Mouse (Mus musculus) CD4-positive, CD25-positive, alpha-beta regulatory T cell, adult 2 months (primary cell): Measurements from ENCODE around the gene Slc12a8.

Experiments used
- DNase-seq: peaks from one replicate; pipeline ENCODE4 v3.0.0-alpha.2; 2012; ENCODE audit warnings: low read depth, low spot score

The Slc12a8 gene

GRCm38 (mm10) chr16:33582495-33582894 is 65.4 kb downstream of the Slc12a8 start:
- DNase-seq: no peak

GRCm38 (mm10) chr16:33583333-33583732 is 66.2 kb downstream of the Slc12a8 start:
- DNase-seq: no peak

- peak; percentile 59 for DNase-seq
Observed at GRCm38 (mm10) chr16:33583881-33584454, 66.8 kb downstream of the Slc12a8 start.

GRCm38 (mm10) chr16:33584455-33585082 is 67.4 kb downstream of the Slc12a8 start:
- peak; percentile 75 for DNase-seq

- DNase-seq: no peak
Observed at GRCm38 (mm10) chr16:33585083-33585460, 67.9 kb downstream of the Slc12a8 start.

GRCm38 (mm10) chr16:33587283-33588127 is 70.4 kb downstream of the Slc12a8 start:
- no peak for DNase-seq

- no peak for DNase-seq
Observed at GRCm38 (mm10) chr16:33588845-33589244, 71.7 kb downstream of the Slc12a8 start.

GRCm38 (mm10) chr16:33590438-33590837 is 73.3 kb downstream of the Slc12a8 start:
- no peak for DNase-seq

- DNase-seq: peak; percentile 16
Observed at GRCm38 (mm10) chr16:33591390-33592067, 74.4 kb downstream of the Slc12a8 start.

- DNase-seq: no peak
Observed at GRCm38 (mm10) chr16:33592286-33592685, 75.2 kb downstream of the Slc12a8 start.

GRCm38 (mm10) chr16:33593467-33593866 is 76.3 kb downstream of the Slc12a8 start:
- DNase-seq: no peak

GRCm38 (mm10) chr16:33594037-33594771 is 77.1 kb downstream of the Slc12a8 start:
- no peak for DNase-seq

- no peak for DNase-seq
Observed at GRCm38 (mm10) chr16:33595235-33595769, 78.2 kb downstream of the Slc12a8 start.

GRCm38 (mm10) chr16:33596213-33596612 is 79.1 kb downstream of the Slc12a8 start:
- no peak for DNase-seq

GRCm38 (mm10) chr16:33600216-33600615 is 83.1 kb downstream of the Slc12a8 start:
- DNase-seq: peak; percentile 78

- DNase-seq: no peak
Observed at GRCm38 (mm10) chr16:33601299-33601698, 84.2 kb downstream of the Slc12a8 start.

GRCm38 (mm10) chr16:33605647-33606596 is 88.8 kb downstream of the Slc12a8 start:
- DNase-seq: no peak

- peak; percentile 88 for DNase-seq
Observed at GRCm38 (mm10) chr16:33606691-33607532, 89.8 kb downstream of the Slc12a8 start.

GRCm38 (mm10) chr16:33609554-33609953 is 92.4 kb downstream of the Slc12a8 start:
- DNase-seq: peak; percentile 34
